Mouse (Mus musculus): ENCODE measurements at regions not wholly inside any gene's neighbourhood (a gene's known extent, or its start where the extent isn't known, plus 50 kb on each side); places are given as distances from the start of the nearest gene placed in this dataset.

DNA sequence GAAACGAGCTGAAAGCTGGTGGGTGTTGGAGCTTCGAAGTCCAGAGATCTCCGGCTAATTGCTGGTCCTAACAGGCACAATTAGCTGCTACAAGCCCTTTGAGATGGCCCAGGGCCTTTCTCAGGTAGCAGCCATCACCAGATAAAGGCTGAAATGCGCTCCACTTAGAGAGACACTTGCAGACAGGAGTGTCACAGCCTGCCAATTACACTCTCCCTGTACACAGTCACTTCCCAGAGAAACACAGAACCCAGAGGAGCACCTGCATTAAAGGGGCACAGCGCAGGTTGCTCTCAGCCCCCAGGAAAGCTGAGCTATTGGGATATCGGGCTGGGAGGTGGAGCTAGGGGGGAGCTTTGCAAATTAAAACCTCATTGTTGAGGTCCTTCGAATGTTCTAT is 380.2 kb downstream of the Tshz3 start:
- no peak for ATAC-seq (ENCODE audit: insufficient number of reproducible peaks, low FRiP score, low TSS enrichment, low read depth)
- WGBS, result 42% methylated on average over 7 of the region's 7 CpGs
- no peak overlapping the region for H3K4me2 ChIP-seq (ENCODE audit: low read depth, severe bottlenecking)
- H3K36me3 ChIP-seq (ENCODE audit: control insufficient read depth, insufficient read depth, low read length), result no peaks in the 10 kb centered on the region
- no peaks in the 10 kb centered on the region for H3K9me3 ChIP-seq (ENCODE audit: control insufficient read depth, low read length)
- H3K9ac ChIP-seq (ENCODE audit: low read length), result no peak overlapping the region
- DNase-seq (ENCODE audit: low spot score), result no peak
- no peak overlapping the region for H3K27ac ChIP-seq (replicated peaks; ENCODE audit: low read depth, low read length)
- no peaks in the 10 kb centered on the region for H3K4me1 ChIP-seq (ENCODE audit: control insufficient read depth, insufficient read depth, low read length)
- H3K4me3 ChIP-seq (ENCODE audit: low read depth, low read length), result no peak overlapping the region
- H3K27me3 ChIP-seq (ENCODE audit: control insufficient read depth, insufficient read depth, low read length), result no peaks in the 10 kb centered on the region

DNA sequence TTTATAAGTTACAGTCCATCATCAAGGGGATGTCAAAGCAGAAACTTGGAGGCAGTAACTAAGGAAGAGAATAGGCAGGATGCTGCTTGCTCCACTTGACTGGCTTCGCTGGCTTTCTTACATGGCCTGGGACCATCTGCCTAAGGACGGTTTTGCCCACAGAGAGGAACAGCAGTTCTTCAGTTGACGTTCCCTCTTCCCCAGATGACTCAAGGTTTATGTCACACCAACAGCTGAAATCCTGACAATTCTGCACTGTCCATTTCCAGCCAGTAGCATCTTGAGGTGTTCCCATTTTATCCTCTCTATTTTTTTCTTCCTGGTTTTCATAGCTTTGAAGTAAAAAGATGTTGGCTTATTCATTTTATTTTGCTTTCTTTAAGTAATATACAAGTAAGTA is 391.8 kb downstream of the Tshz3 start:
- no peaks in the 10 kb centered on the region for H3K36me3 ChIP-seq (ENCODE audit: control insufficient read depth, insufficient read depth, low read length)
- no peaks in the 10 kb centered on the region for H3K27me3 ChIP-seq (ENCODE audit: control insufficient read depth, insufficient read depth, low read length)
- H3K4me1 ChIP-seq (ENCODE audit: control insufficient read depth, insufficient read depth, low read length), result no peaks in the 10 kb centered on the region
- ATAC-seq (ENCODE audit: insufficient number of reproducible peaks, low FRiP score, low TSS enrichment, low read depth) (no peak), DNase-seq (ENCODE audit: low spot score) (no peak)
- WGBS, result 94% methylated on average over 3 of the region's 3 CpGs
- H3K4me2 ChIP-seq (ENCODE audit: low read depth, severe bottlenecking), result no peak overlapping the region
- no peak overlapping the region for H3K4me3 ChIP-seq (ENCODE audit: low read depth, low read length)
- no peak overlapping the region for H3K27ac ChIP-seq (replicated peaks; ENCODE audit: low read depth, low read length)
- H3K9me3 ChIP-seq (ENCODE audit: control insufficient read depth, low read length), result no peaks in the 10 kb centered on the region
- no peak overlapping the region for H3K9ac ChIP-seq (ENCODE audit: low read length)

DNA sequence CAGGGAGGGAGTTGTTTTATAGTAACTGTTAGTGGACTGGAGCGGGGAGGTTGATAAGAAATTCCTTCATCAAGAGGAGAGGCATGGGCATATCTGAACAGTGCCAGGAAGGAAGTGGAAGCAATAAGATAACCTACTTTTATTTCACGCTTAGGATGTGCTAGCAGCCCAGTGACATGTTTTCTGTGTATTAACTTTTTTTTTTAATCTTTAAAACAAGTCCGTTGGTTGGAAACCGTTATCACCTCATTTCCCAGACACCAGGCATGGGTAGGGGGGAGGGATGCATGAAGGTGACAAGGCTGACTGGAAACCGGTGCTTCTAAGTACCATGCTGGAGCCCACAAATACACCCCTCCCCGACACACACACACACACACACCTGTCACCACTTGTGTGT is 394.7 kb downstream of the Tshz3 start:
- no peak for ATAC-seq (ENCODE audit: insufficient number of reproducible peaks, low FRiP score, low TSS enrichment, low read depth)
- Histone ChIP-seq H3K9me3 (ENCODE audit: control insufficient read depth, low read length) (no peaks in the 10 kb centered on the region), H3K27me3 (ENCODE audit: control insufficient read depth, insufficient read depth, low read length) (no peaks in the 10 kb centered on the region), H3K9ac (ENCODE audit: low read length) (no peak overlapping the region), H3K4me1 (ENCODE audit: control insufficient read depth, insufficient read depth, low read length) (no peaks in the 10 kb centered on the region), H3K36me3 (ENCODE audit: control insufficient read depth, insufficient read depth, low read length) (no peaks in the 10 kb centered on the region), H3K4me3 (ENCODE audit: low read depth, low read length) (no peak overlapping the region), H3K4me2 (ENCODE audit: low read depth, severe bottlenecking) (no peak overlapping the region), H3K27ac (replicated peaks; ENCODE audit: low read depth, low read length) (no peak overlapping the region)
- WGBS, result 77% methylated on average over 6 of the region's 6 CpGs
- DNase-seq (ENCODE audit: low spot score), result no peak

DNA sequence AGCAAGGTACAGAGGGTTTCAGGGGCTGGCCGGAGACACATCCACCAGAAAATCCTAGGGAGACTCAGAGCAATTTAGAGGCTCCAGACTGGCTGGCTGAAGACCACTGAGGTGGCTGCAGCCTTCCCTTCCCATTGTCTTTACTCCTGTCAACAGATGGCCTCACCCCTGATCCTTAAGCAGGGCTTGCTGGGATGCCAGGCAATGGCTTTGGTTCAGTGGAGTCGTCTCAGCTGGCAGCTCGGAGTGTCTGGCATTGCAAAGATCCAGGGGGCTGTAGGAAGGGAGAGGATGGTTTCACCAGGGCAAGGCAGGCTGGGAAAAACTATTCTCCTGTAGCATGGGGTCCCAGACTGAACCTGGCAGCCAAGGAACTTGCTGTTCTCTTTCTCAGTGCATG is 395.8 kb downstream of the Tshz3 start:
- Histone ChIP-seq H3K27me3 (ENCODE audit: control insufficient read depth, insufficient read depth, low read length) (no peaks in the 10 kb centered on the region), H3K9ac (ENCODE audit: low read length) (no peak overlapping the region), H3K4me1 (ENCODE audit: control insufficient read depth, insufficient read depth, low read length) (no peaks in the 10 kb centered on the region), H3K4me3 (ENCODE audit: low read depth, low read length) (no peak overlapping the region), H3K36me3 (ENCODE audit: control insufficient read depth, insufficient read depth, low read length) (no peaks in the 10 kb centered on the region), H3K4me2 (ENCODE audit: low read depth, severe bottlenecking) (no peak overlapping the region), H3K27ac (replicated peaks; ENCODE audit: low read depth, low read length) (no peak overlapping the region), H3K9me3 (ENCODE audit: control insufficient read depth, low read length) (no peaks in the 10 kb centered on the region)
- DNase-seq (ENCODE audit: low spot score) (no peak), ATAC-seq (ENCODE audit: insufficient number of reproducible peaks, low FRiP score, low TSS enrichment, low read depth) (no peak)
- WGBS, result 91% methylated on average over 3 of the region's 3 CpGs

DNA sequence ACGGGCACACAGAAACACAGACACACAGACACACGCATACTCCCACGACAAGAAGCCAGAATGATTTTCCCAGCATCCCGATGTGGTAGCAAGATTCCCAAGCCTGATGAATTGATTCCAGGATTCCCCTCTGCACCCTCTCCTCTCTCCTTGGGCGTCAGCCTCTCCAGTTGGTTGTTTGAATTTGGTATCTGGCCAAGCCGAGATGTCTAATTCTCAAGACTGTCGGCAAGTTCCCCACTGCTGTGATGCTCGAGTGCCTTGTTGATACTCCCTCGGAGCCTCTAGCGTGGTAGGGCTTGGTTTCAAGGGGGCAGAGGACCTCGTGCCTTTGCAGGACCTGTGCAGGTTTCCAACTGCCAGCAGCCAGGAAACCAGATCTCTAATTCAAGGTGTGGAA is 397.9 kb downstream of the Tshz3 start:
- Histone ChIP-seq H3K27ac (replicated peaks; ENCODE audit: low read depth, low read length) (no peak overlapping the region), H3K27me3 (ENCODE audit: control insufficient read depth, insufficient read depth, low read length) (no peaks in the 10 kb centered on the region), H3K4me3 (ENCODE audit: low read depth, low read length) (no peak overlapping the region), H3K4me1 (ENCODE audit: control insufficient read depth, insufficient read depth, low read length) (no peaks in the 10 kb centered on the region), H3K9me3 (ENCODE audit: control insufficient read depth, low read length) (no peaks in the 10 kb centered on the region), H3K4me2 (ENCODE audit: low read depth, severe bottlenecking) (no peak overlapping the region), H3K9ac (ENCODE audit: low read length) (no peak overlapping the region), H3K36me3 (ENCODE audit: control insufficient read depth, insufficient read depth, low read length) (no peaks in the 10 kb centered on the region)
- DNase-seq (ENCODE audit: low spot score) (no peak), ATAC-seq (ENCODE audit: insufficient number of reproducible peaks, low FRiP score, low TSS enrichment, low read depth) (no peak)
- WGBS, result 84% methylated on average over 11 of the region's 11 CpGs

DNA sequence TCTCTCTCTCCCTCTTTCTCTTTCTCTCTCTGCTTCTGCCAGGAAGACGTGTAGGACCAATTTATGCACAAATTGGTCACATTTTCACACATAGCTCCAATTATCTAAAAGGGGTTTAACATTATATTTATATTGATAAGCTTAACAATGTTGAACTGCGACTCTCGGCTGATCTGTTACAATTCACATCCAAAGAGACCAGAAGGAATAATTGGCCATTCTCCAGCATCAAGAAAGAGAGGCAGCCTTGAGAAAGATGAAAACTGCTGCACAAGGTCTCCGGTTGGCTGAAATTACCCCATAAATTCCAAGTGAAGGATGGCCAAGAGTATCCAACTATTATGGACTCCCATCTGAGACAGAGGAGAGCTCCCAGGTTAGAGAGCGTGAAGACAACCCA is 398.4 kb downstream of the Tshz3 start:
- H3K27ac ChIP-seq (replicated peaks; ENCODE audit: low read depth, low read length), result no peak overlapping the region
- no peak for ATAC-seq (ENCODE audit: insufficient number of reproducible peaks, low FRiP score, low TSS enrichment, low read depth)
- H3K9me3 ChIP-seq (ENCODE audit: control insufficient read depth, low read length), result no peaks in the 10 kb centered on the region
- no peaks in the 10 kb centered on the region for H3K36me3 ChIP-seq (ENCODE audit: control insufficient read depth, insufficient read depth, low read length)
- 91% methylated on average over 5 of the region's 5 CpGs for WGBS
- H3K4me3 ChIP-seq (ENCODE audit: low read depth, low read length), result no peak overlapping the region
- no peak overlapping the region for H3K4me2 ChIP-seq (ENCODE audit: low read depth, severe bottlenecking)
- no peak for DNase-seq (ENCODE audit: low spot score)
- no peak overlapping the region for H3K9ac ChIP-seq (ENCODE audit: low read length)
- no peaks in the 10 kb centered on the region for H3K27me3 ChIP-seq (ENCODE audit: control insufficient read depth, insufficient read depth, low read length)
- H3K4me1 ChIP-seq (ENCODE audit: control insufficient read depth, insufficient read depth, low read length), result no peaks in the 10 kb centered on the region

DNA sequence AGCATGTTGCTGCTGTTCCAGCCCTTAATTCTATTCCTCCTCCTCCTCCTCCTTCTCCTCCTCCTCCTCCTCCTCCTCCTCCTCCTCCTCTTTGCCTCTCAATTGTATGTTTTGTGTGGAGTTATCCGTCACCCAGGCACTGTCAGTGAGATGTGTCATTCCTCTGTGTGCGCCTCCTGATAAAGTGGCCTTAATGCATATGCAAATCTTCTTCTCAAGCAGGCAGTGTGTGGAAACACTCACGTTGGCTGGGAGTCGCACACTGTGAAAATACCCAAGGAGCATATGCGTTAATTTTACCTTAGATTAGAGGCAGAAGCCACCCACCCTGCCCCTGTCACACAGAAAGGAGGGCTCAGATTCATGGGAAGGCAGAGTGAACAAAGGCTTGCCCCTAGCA is 401.0 kb downstream of the Tshz3 start:
- no peak for ATAC-seq (ENCODE audit: insufficient number of reproducible peaks, low FRiP score, low TSS enrichment, low read depth)
- Histone ChIP-seq H3K27ac (replicated peaks; ENCODE audit: low read depth, low read length) (no peak overlapping the region), H3K27me3 (ENCODE audit: control insufficient read depth, insufficient read depth, low read length) (no peaks in the 10 kb centered on the region), H3K36me3 (ENCODE audit: control insufficient read depth, insufficient read depth, low read length) (no peaks in the 10 kb centered on the region), H3K4me3 (ENCODE audit: low read depth, low read length) (no peak overlapping the region), H3K9me3 (ENCODE audit: control insufficient read depth, low read length) (no peaks in the 10 kb centered on the region), H3K9ac (ENCODE audit: low read length) (no peak overlapping the region), H3K4me1 (ENCODE audit: control insufficient read depth, insufficient read depth, low read length) (no peaks in the 10 kb centered on the region), H3K4me2 (ENCODE audit: low read depth, severe bottlenecking) (no peak overlapping the region)
- WGBS, result 44% methylated on average over 5 of the region's 5 CpGs
- no peak for DNase-seq (ENCODE audit: low spot score)

DNA sequence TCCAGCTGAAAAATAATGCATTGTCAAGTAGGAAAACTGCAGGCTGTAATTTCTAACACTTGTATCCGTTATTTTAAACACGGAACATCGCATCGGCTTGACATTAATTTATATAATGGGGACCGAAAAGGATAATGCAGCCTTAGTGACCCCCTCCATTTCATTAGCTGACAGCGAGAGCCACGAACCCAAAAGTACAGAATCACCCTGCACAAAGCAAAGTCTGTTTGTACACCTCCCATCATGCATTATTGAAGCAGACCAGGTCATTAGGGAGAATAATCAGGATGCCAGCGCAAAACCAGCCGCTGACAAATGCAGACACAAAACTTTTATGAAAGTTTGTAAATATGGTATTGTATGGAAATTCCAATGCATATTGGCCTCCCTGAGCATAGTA is 406.8 kb downstream of the Tshz3 start:
- Histone ChIP-seq H3K27me3 (ENCODE audit: control insufficient read depth, insufficient read depth, low read length) (no peaks in the 10 kb centered on the region), H3K36me3 (ENCODE audit: control insufficient read depth, insufficient read depth, low read length) (no peaks in the 10 kb centered on the region), H3K9me3 (ENCODE audit: control insufficient read depth, low read length) (no peaks in the 10 kb centered on the region), H3K4me1 (ENCODE audit: control insufficient read depth, insufficient read depth, low read length) (no peaks in the 10 kb centered on the region), H3K4me3 (ENCODE audit: low read depth, low read length) (no peak overlapping the region), H3K27ac (replicated peaks; ENCODE audit: low read depth, low read length) (no peak overlapping the region), H3K4me2 (ENCODE audit: low read depth, severe bottlenecking) (no peak overlapping the region), H3K9ac (ENCODE audit: low read length) (no peak overlapping the region)
- 93% methylated on average over 9 of the region's 9 CpGs for WGBS
- DNase-seq (ENCODE audit: low spot score), result no peak
- ATAC-seq (ENCODE audit: insufficient number of reproducible peaks, low FRiP score, low TSS enrichment, low read depth), result no peak

DNA sequence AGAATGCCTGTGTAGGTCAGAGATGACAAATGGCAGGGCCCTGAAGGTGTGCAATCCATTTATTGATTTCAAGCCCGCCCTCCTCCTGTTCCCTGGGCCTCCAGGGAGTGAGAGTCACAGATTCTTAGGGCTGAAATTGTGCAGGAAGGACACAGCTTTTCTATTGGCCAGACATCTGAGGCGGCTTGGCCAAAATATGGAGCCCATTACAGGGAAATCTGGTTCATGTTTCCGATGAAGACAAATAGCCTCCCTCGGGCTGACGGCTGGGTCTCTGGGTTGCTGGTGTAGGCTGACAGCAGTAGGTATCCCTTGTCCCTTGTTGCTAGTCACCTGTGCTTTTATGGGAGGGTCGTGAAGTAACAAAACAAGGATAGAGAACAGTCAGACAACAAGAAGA is 413.2 kb downstream of the Tshz3 start:
- no peak overlapping the region for H3K27ac ChIP-seq (replicated peaks; ENCODE audit: low read depth, low read length)
- no peaks in the 10 kb centered on the region for H3K27me3 ChIP-seq (ENCODE audit: control insufficient read depth, insufficient read depth, low read length)
- H3K9me3 ChIP-seq (ENCODE audit: control insufficient read depth, low read length), result no peaks in the 10 kb centered on the region
- WGBS, result 28% methylated on average over 6 of the region's 6 CpGs
- H3K4me3 ChIP-seq (ENCODE audit: low read depth, low read length), result no peak overlapping the region
- ATAC-seq (ENCODE audit: insufficient number of reproducible peaks, low FRiP score, low TSS enrichment, low read depth), result no peak
- H3K4me2 ChIP-seq (ENCODE audit: low read depth, severe bottlenecking), result no peak overlapping the region
- no peaks in the 10 kb centered on the region for H3K36me3 ChIP-seq (ENCODE audit: control insufficient read depth, insufficient read depth, low read length)
- peak; percentile 63 for DNase-seq (ENCODE audit: low spot score)
- H3K9ac ChIP-seq (ENCODE audit: low read length), result no peak overlapping the region
- 0 out of 2 replicates have a peak, but pooled peaks cover 2% of the 10 kb centered on the region for H3K4me1 ChIP-seq (ENCODE audit: control insufficient read depth, insufficient read depth, low read length)
